Mouse (Mus musculus): Measurements from ENCODE around the gene Prex1. TPM values are rescaled to one million over a fixed set of nuclear protein-coding genes. Genes with fewer than 3 reads are reported as not detected.

Gene Prex1
- polyA plus RNA-seq, 1 experiment from 2014 or later: 16.0 TPM

DNA sequence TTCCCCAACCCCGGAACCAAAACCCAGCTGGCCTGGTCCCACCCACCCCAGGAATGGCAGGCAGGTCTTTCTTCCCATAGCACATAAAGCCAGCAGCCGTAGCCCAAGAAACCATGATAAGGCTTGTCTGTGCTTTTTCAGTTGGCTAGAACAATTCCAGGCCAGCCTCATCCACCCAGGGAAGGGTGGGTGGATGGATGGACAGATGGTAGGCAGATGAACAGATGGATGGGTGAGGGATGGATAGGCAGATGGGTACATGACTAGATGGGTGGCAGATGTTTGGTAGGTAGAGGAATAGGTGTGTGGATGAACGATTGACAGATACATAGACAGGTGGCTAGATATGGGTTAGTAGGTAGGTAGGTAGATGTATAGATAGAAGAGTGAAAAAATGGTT, 110.7 kb downstream of the Prex1 start:
- no peaks in the 10 kb centered on the region for H3K36me3 ChIP-seq (ENCODE audit: control insufficient read depth, insufficient read depth, low read length)
- ATAC-seq (ENCODE audit: insufficient number of reproducible peaks, low FRiP score, low TSS enrichment, low read depth): no peak
- H3K9me3 ChIP-seq (ENCODE audit: control insufficient read depth, low read length): no peaks in the 10 kb centered on the region
- H3K4me2 ChIP-seq (ENCODE audit: low read depth, severe bottlenecking): no peak overlapping the region
- no peak overlapping the region for H3K4me3 ChIP-seq (ENCODE audit: low read depth, low read length)
- DNase-seq (ENCODE audit: low spot score): no peak
- H3K4me1 ChIP-seq (ENCODE audit: control insufficient read depth, insufficient read depth, low read length): peaks cover 19% of the 10 kb centered on the region
- 96% methylated on average over 3 of the region's 3 CpGs for WGBS
- H3K27me3 ChIP-seq (ENCODE audit: control insufficient read depth, insufficient read depth, low read length): no peaks in the 10 kb centered on the region
- H3K27ac ChIP-seq (replicated peaks; ENCODE audit: low read depth, low read length): no peak overlapping the region
- H3K9ac ChIP-seq (ENCODE audit: low read length): no peak overlapping the region

DNA sequence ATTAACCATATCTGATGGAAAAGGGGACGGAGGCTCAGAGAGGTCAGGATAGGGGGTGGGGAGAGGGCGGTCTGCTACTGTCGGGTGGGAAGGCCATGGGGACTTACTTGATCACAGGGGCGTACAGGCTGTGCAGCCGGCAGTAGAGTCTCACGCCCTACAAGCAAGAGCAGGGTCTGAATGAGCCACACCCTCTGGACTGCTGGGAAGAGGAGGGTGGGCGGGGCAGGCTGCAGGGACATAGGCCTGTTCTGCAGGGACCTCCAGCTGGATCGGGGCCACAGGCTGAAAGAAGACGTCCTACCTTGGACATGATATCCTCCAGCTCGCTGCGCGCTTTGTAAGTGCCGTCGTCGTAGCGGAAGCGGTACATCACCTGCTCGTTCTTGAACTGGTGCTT, 112.2 kb downstream of the Prex1 start:
- peaks cover 15% of the 10 kb centered on the region for H3K4me1 ChIP-seq (ENCODE audit: control insufficient read depth, insufficient read depth, low read length)
- 93% methylated on average over 18 of the region's 18 CpGs for WGBS

DNA sequence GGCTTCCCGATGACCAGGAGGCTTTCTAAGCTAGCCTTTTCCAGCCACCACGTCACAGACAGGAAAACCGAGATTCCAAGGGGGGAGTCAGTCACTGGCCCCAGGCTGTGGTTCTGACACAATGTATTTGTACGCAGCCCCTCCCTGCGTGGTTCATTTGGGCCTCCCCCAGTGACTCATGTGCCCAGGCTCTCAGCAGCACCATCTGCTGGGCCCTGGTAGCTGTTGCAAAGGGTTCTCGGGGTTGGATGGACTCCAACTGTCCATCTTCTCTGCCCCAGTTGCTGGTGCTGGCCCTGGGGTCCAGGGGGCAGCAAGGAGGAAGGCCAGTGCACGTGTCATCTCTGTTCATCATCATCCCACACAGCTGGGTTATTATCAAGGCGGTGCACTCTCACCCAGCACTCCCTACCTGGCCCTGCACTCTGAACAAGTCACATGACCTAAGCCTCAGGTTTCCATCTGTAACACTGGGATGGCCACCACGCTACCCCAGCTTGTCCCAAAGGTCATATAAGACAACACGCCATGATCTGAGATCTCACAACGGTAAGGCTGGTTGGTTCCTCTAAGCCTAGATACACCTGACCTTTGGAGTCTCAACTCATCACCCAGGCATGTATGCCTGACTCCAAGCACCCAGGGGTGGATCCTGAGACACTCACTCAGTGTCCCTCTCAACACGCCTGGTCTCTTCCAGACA, 115.0 kb downstream of the Prex1 start:
- H3K27me3 ChIP-seq (ENCODE audit: control insufficient read depth, insufficient read depth, low read length): no peaks in the 10 kb centered on the region
- H3K4me3 ChIP-seq (ENCODE audit: low read depth, low read length): no peak overlapping the region
- H3K36me3 ChIP-seq (ENCODE audit: control insufficient read depth, insufficient read depth, low read length): no peaks in the 10 kb centered on the region
- H3K27ac ChIP-seq (replicated peaks; ENCODE audit: low read depth, low read length): no peak overlapping the region
- ATAC-seq (ENCODE audit: insufficient number of reproducible peaks, low FRiP score, low TSS enrichment, low read depth) (no peak), DNase-seq (ENCODE audit: low spot score) (no peak)
- no peaks in the 10 kb centered on the region for H3K4me1 ChIP-seq (ENCODE audit: control insufficient read depth, insufficient read depth, low read length)
- H3K9me3 ChIP-seq (ENCODE audit: control insufficient read depth, low read length): no peaks in the 10 kb centered on the region
- 94% methylated on average over 12 of the region's 12 CpGs for WGBS
- no peak overlapping the region for H3K9ac ChIP-seq (ENCODE audit: low read length)
- H3K4me2 ChIP-seq (ENCODE audit: low read depth, severe bottlenecking): no peak overlapping the region

More for the DNA sequence above, 112.2 kb downstream of the Prex1 start:
- H3K9me3 ChIP-seq (ENCODE audit: control insufficient read depth, low read length): no peaks in the 10 kb centered on the region
- H3K9ac ChIP-seq (ENCODE audit: low read length): no peak overlapping the region
- no peak for DNase-seq (ENCODE audit: low spot score)
- no peak for ATAC-seq (ENCODE audit: insufficient number of reproducible peaks, low FRiP score, low TSS enrichment, low read depth)
- no peaks in the 10 kb centered on the region for H3K27me3 ChIP-seq (ENCODE audit: control insufficient read depth, insufficient read depth, low read length)
- H3K4me3 ChIP-seq (ENCODE audit: low read depth, low read length): no peak overlapping the region
- no peaks in the 10 kb centered on the region for H3K36me3 ChIP-seq (ENCODE audit: control insufficient read depth, insufficient read depth, low read length)
- H3K4me2 ChIP-seq (ENCODE audit: low read depth, severe bottlenecking): no peak overlapping the region
- no peak overlapping the region for H3K27ac ChIP-seq (replicated peaks; ENCODE audit: low read depth, low read length)

DNA sequence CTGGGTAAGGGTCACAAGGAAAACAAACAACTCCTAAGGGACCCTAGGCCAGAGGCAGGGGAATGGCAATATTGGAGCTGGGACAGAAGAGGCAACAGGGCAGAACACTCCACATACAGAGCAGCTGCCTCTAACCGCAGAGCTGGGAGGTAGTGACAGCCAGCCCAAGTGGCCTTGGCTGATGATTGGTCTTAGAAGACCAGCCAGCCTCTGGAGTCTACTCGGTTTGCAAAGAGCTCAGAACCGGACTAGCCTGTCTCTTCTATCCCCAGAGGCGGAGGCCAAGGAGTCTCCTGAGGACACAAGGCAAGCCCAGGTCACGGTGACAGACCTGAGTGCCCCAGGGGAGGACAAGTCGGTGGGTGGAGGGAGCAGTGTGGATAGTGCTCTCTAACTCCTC, 115.9 kb downstream of the Prex1 start:
- ATAC-seq (ENCODE audit: insufficient number of reproducible peaks, low FRiP score, low TSS enrichment, low read depth): no peak; the same call in 1 of the 2 replicates
- no peak for DNase-seq (ENCODE audit: low spot score)
- WGBS: 82% methylated on average over 6 of the region's 6 CpGs
- no peaks in the 10 kb centered on the region for H3K9me3 ChIP-seq (ENCODE audit: control insufficient read depth, low read length)
- H3K4me1 ChIP-seq (ENCODE audit: control insufficient read depth, insufficient read depth, low read length): no peaks in the 10 kb centered on the region
- H3K4me2 ChIP-seq (ENCODE audit: low read depth, severe bottlenecking): no peak overlapping the region
- H3K27me3 ChIP-seq (ENCODE audit: control insufficient read depth, insufficient read depth, low read length): no peaks in the 10 kb centered on the region
- H3K4me3 ChIP-seq (ENCODE audit: low read depth, low read length): no peak overlapping the region
- no peaks in the 10 kb centered on the region for H3K36me3 ChIP-seq (ENCODE audit: control insufficient read depth, insufficient read depth, low read length)
- no peak overlapping the region for H3K9ac ChIP-seq (ENCODE audit: low read length)
- H3K27ac ChIP-seq (replicated peaks; ENCODE audit: low read depth, low read length): no peak overlapping the region

DNA sequence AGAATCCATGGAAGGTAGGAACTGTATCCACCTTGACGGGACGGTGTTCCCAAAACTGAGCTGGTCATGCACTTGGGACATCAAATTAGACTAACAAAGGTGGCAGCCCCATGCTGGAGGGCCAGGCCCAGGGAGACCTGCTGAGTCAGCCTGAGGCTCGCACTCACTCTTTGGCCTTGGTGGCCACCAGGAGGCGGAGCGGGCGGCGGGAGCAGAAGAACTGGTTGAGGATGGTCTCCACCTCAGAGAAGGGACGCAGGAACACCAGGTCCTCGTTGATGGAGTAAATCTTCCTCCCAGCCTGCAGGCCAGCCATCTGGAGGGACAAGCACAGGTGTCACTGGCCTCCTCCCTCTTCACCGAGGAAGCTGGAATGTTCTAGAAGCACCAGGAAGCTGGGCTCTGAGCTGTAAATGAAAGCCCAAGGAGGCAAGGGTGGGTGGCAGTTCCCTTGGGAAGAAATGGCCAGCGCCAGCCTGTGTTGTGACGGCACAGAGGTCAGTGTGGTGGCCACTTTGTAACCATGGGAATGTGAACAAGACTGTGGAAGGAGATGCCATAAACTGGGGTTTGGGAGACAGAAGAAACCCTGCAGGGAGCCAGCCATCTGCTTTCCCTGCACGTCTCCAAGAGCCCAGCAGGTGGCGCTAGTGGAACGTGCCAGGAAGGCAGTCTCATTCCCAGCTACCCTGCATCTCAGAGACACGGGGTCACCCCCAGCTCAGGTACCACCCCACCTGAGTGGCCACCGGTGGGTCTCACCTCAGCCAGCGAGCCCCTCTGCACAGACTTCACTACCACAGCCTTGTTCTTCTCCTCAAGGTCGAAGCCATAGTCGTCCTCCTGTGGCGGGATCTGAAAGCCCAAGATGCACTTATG, 121.4 kb downstream of the Prex1 start:
- DNase-seq (ENCODE audit: low spot score) (peak; percentile 86), ATAC-seq (ENCODE audit: insufficient number of reproducible peaks, low FRiP score, low TSS enrichment, low read depth) (no peak)
- Histone ChIP-seq H3K4me1 (ENCODE audit: control insufficient read depth, insufficient read depth, low read length) (no peaks in the 10 kb centered on the region), H3K4me2 (ENCODE audit: low read depth, severe bottlenecking) (no peak overlapping the region), H3K27me3 (ENCODE audit: control insufficient read depth, insufficient read depth, low read length) (no peaks in the 10 kb centered on the region), H3K4me3 (ENCODE audit: low read depth, low read length) (no peak overlapping the region), H3K36me3 (ENCODE audit: control insufficient read depth, insufficient read depth, low read length) (peaks cover 4% of the 10 kb centered on the region; the same call in 1 of the 2 replicates), H3K27ac (replicated peaks; ENCODE audit: low read depth, low read length) (no peak overlapping the region), H3K9ac (ENCODE audit: low read length) (no peak overlapping the region), H3K9me3 (ENCODE audit: control insufficient read depth, low read length) (no peaks in the 10 kb centered on the region)
- WGBS: 48% methylated on average over 21 of the region's 21 CpGs

DNA sequence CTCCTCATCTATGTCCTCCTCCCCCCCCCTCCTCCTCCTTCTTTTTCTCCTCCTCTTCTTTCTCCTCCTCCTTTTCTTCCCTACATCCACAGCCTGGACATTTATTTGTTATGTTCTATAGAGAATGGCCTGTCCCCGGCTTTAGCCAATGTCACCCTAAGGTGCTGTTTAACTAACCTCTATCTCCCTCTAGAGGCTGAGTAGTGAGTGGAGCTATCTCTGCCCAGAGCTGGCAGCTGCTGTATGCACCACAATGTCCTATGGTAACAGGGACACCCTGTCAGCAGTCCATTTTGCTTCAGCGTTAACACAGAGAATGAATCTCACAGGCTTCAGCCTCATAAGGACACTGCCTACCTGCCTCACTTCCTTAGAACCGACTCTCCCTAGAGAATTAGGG, 129.1 kb downstream of the Prex1 start:
- no peak for ATAC-seq (ENCODE audit: insufficient number of reproducible peaks, low FRiP score, low TSS enrichment, low read depth)
- Histone ChIP-seq H3K36me3 (ENCODE audit: control insufficient read depth, insufficient read depth, low read length) (peaks cover 10% of the 10 kb centered on the region; the same call in 1 of the 2 replicates), H3K4me3 (ENCODE audit: low read depth, low read length) (no peak overlapping the region), H3K4me2 (ENCODE audit: low read depth, severe bottlenecking) (no peak overlapping the region), H3K9me3 (ENCODE audit: control insufficient read depth, low read length) (no peaks in the 10 kb centered on the region; the same call in 1 of the 2 replicates), H3K27ac (replicated peaks; ENCODE audit: low read depth, low read length) (no peak overlapping the region), H3K27me3 (ENCODE audit: control insufficient read depth, insufficient read depth, low read length) (no peaks in the 10 kb centered on the region), H3K9ac (ENCODE audit: low read length) (no peak overlapping the region), H3K4me1 (ENCODE audit: control insufficient read depth, insufficient read depth, low read length) (no peaks in the 10 kb centered on the region)
- WGBS: 87% methylated on average over 3 of the region's 3 CpGs
- no peak for DNase-seq (ENCODE audit: low spot score)

DNA sequence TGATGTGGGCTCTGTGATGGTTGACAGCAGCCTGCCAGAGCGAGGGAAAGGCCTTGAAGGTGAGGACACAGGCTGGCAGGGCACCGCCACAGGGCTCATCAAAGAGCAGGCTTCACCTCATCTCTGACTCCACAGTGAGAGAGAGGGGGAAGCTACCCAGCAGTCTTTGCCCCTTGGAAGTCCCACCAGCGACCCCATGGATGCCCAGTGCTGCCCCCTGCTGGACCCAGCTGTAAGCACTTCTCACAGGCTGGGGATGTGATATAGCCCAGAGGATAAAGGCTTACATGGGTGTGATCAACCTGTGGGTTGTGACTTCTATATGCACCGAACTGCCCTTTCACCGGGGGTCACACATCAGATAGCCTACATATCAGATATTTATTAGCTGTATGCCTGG, 130.3 kb downstream of the Prex1 start:
- Histone ChIP-seq H3K27ac (replicated peaks; ENCODE audit: low read depth, low read length) (no peak overlapping the region), H3K9me3 (ENCODE audit: control insufficient read depth, low read length) (no peaks in the 10 kb centered on the region; the same call in 1 of the 2 replicates), H3K4me2 (ENCODE audit: low read depth, severe bottlenecking) (no peak overlapping the region), H3K4me3 (ENCODE audit: low read depth, low read length) (no peak overlapping the region), H3K27me3 (ENCODE audit: control insufficient read depth, insufficient read depth, low read length) (no peaks in the 10 kb centered on the region), H3K9ac (ENCODE audit: low read length) (no peak overlapping the region), H3K4me1 (ENCODE audit: control insufficient read depth, insufficient read depth, low read length) (no peaks in the 10 kb centered on the region), H3K36me3 (ENCODE audit: control insufficient read depth, insufficient read depth, low read length) (peaks cover 8% of the 10 kb centered on the region; the same call in 1 of the 2 replicates)
- no peak for ATAC-seq (ENCODE audit: insufficient number of reproducible peaks, low FRiP score, low TSS enrichment, low read depth)
- whole genome bisulfite sequencing: 96% methylated on average over 5 of the region's 5 CpGs
- no peak for DNase-seq (ENCODE audit: low spot score)

DNA sequence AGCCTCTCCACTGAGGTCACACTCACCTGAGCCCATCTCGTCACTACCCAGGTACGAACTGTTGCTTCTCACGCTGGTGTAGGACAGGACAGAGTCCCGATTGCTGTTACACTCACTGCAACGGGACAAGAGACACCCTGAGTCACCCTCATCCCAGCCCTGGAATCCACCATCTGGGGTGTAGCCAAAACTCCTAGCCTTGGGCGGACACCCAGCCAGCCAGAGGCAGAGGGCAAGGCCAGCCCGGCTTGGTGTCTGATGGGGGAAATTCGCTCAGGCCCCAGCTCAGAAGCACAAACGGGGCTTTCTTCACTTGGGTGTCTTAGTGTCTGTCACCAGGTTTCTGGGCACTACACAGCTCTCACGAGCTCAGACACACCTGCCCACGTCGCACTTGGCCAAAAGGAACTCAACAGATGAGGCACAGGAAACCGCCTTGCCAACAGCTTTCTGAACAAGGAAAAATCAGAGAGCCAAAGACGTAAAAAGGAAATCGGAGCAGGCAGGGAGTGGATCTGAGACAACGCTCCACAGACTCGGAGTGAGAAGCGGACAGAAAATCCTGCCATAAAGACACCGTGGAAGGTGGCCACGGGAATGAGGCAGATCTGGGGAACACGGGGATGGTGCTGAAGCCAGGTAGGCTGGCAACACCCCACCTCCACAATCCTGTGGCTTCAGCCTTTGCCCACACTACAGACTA, 131.6 kb downstream of the Prex1 start:
- H3K9ac ChIP-seq (ENCODE audit: low read length): no peak overlapping the region
- no peak overlapping the region for H3K27ac ChIP-seq (replicated peaks; ENCODE audit: low read depth, low read length)
- ATAC-seq (ENCODE audit: insufficient number of reproducible peaks, low FRiP score, low TSS enrichment, low read depth) (no peak), DNase-seq (ENCODE audit: low spot score) (no peak)
- no peaks in the 10 kb centered on the region for H3K27me3 ChIP-seq (ENCODE audit: control insufficient read depth, insufficient read depth, low read length)
- peaks cover 8% of the 10 kb centered on the region; the same call in 1 of the 2 replicates for H3K36me3 ChIP-seq (ENCODE audit: control insufficient read depth, insufficient read depth, low read length)
- H3K4me2 ChIP-seq (ENCODE audit: low read depth, severe bottlenecking): no peak overlapping the region
- H3K9me3 ChIP-seq (ENCODE audit: control insufficient read depth, low read length): no peaks in the 10 kb centered on the region; the same call in 1 of the 2 replicates
- H3K4me3 ChIP-seq (ENCODE audit: low read depth, low read length): no peak overlapping the region
- no peaks in the 10 kb centered on the region for H3K4me1 ChIP-seq (ENCODE audit: control insufficient read depth, insufficient read depth, low read length)
- WGBS: 94% methylated on average over 21 of the region's 21 CpGs

Measured in limb, embryonic 11.5 days (tissue).